Mouse (Mus musculus) monocyte, adult 5-6 weeks (primary cell): ENCODE measurements around the gene L3hypdh. TPM values are rescaled to one million over a fixed set of nuclear protein-coding genes. Genes with fewer than 3 reads are reported as not detected.

ENCODE experiments used
- total RNA-seq: library from RNA; stranded (forward); fragments of 200-1000, 200-491, 200-594 nt; gene quantifications from 3 replicates; pipeline ENCODE4 v1.2.3, GENCODE M21; 2017

Gene L3hypdh
- total RNA-seq, 1 experiment from 2014 or later: not detected

Other genes starting within 250 kb of the L3hypdh start
- gene Gpr135, start 14.3 kb downstream of the L3hypdh start, total RNA-seq: not detected in 3 replicates
- gene Jkamp, start 150 bp upstream of the L3hypdh start, total RNA-seq: 20.2 to 29.0 TPM (median 26.2 TPM) in 3 replicates
- 0.19 TPM in 1 of 3 replicates, not detected in the others for gene Ccdc175, start 99.6 kb upstream of the L3hypdh start, total RNA-seq